11 mouse cellular contexts compared by ENCODE assay signal in the genomic region with DNA sequence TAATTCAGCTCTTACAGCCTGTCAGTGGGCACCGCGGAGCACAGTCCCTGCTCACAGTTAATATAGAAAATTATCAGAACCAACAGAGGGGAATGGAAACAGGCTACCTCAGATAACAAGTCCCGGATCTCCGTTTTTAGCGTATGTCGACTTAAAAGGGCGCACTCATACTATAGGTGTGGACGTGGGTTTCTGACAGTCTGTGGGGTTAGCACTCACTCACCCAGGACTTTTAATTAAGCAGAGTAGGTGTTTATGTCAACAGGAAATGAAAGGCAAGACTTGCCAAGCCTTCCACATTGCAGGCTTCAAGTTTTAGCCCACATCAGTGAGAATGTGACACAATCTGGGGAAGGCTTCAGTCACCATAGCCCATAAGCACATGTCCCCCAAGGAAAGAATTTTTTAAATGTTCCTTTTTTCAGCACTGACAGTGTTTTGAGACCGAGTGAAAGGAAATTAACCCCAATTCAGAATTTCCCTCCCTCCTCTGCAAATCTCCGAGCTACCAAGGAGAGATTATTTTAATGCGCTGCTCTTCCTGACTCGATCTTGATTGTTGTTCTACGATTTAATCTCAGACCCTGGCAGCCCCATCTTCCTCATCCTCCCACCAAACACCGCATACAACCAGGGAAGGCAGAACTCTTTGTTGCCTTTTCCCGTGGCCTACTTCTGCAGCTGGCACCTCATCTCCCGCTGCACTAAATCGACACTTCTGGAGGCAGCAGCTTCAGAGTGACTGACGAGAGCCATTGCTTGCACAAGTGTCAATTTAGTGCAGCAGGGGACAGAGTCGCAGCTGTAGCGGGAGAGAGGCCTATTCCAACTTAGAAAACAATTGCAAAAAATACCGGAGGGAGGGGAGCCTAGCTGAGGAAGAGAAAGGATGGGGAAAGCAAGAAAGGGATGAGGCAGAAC.
DNase-seq lines count a peak whose midpoint lies in the region; ATAC-seq and TF ChIP-seq lines count a peak whose summit lies in the region.
"Had no signal": no experiment of that assay in that cellular context is flagged by ENCODE, and none has a peak within 500 bp of the region (broad histone marks: within the 10 kb centered on the region; RNA-seq: fewer than 3 reads in every experiment).

No protein-coding gene starts in this region.

- H3K4me1 ChIP-seq in heart, embryonic 16.5 days (ENCODE audit: control insufficient read depth, insufficient read depth, low read length): peaks cover 3% of the 10 kb centered on the region; the same call in 1 of the 2 replicates
- H3K4me1 ChIP-seq in forebrain, embryonic 10.5 days: peaks cover 5% of the 10 kb centered on the region; the same call in 1 of the 2 replicates
- H3K4me1 ChIP-seq in hindbrain, postnatal 0 days (ENCODE audit: insufficient read depth, low read length): no peaks in the 10 kb centered on the region
- H3K4me1 ChIP-seq in neural tube, embryonic 14.5 days (ENCODE audit: control insufficient read depth, insufficient read depth, low read length): no peaks in the 10 kb centered on the region

- no peak overlapping the region for H3K27ac ChIP-seq in heart, embryonic 16.5 days (ENCODE audit: low read length)
- 0 out of 2 replicates have a peak overlapping the region, but pooled peaks have one; percentile 20 for H3K27ac ChIP-seq in forebrain, embryonic 10.5 days
- H3K27ac ChIP-seq in hindbrain, postnatal 0 days: no peak overlapping the region
- no peak overlapping the region for H3K27ac ChIP-seq in neural tube, embryonic 14.5 days (ENCODE audit: low read depth, low read length)
- H3K27ac ChIP-seq: liver, embryonic 14.5 days had no signal

- H3K9me3 ChIP-seq in heart, embryonic 16.5 days (replicated peaks; ENCODE audit: control insufficient read depth, low read length): no peaks in the 10 kb centered on the region
- H3K9me3 ChIP-seq in forebrain, embryonic 10.5 days: no peaks in the 10 kb centered on the region
- no peaks in the 10 kb centered on the region for H3K9me3 ChIP-seq in hindbrain, postnatal 0 days (ENCODE audit: low read length)
- no peaks in the 10 kb centered on the region for H3K9me3 ChIP-seq in neural tube, embryonic 14.5 days (ENCODE audit: control insufficient read depth, low read length)

- no peaks in the 10 kb centered on the region for H3K36me3 ChIP-seq in heart, embryonic 16.5 days (ENCODE audit: control insufficient read depth, insufficient read depth)
- H3K36me3 ChIP-seq in forebrain, embryonic 10.5 days (replicated peaks): no peaks in the 10 kb centered on the region
- no peaks in the 10 kb centered on the region for H3K36me3 ChIP-seq in hindbrain, postnatal 0 days (ENCODE audit: insufficient read depth, low read length)
- H3K36me3 ChIP-seq in neural tube, embryonic 14.5 days (ENCODE audit: control insufficient read depth, insufficient read depth, low read length): no peaks in the 10 kb centered on the region

- WGBS in heart, embryonic 16.5 days: 25% methylated on average over 21 of the region's 21 CpGs
- WGBS in forebrain, embryonic 10.5 days: 64% methylated on average over 21 of the region's 21 CpGs
- 46% methylated on average over 21 of the region's 21 CpGs for WGBS in hindbrain, postnatal 0 days
- WGBS in neural tube, embryonic 14.5 days: 47% methylated on average over 21 of the region's 21 CpGs

- TF ChIP-seq CTCF in hindbrain, postnatal 0 days (IDR thresholded peaks at IDR 0.05; ENCODE audit: low read depth): no peak

- no peak for ATAC-seq in heart, embryonic 16.5 days (replicated peaks; ENCODE audit: extremely low read depth, insufficient read depth, low FRiP score)
- ATAC-seq in hindbrain, postnatal 0 days: no peak
- ATAC-seq in neural tube, embryonic 14.5 days (ENCODE audit: low read depth): peak; percentile 49; the same call in 1 of the 2 replicates

- H3K4me2 ChIP-seq in heart, embryonic 16.5 days (ENCODE audit: low read depth, low read length): peak overlapping the region; percentile 58
- peak overlapping the region; percentile 40 for H3K4me2 ChIP-seq in hindbrain, postnatal 0 days (ENCODE audit: low read depth, low read length)
- no peak overlapping the region for H3K4me2 ChIP-seq in neural tube, embryonic 14.5 days (ENCODE audit: low read depth, low read length)

- no peak for DNase-seq in heart, adult 8-10 months (ENCODE audit: low spot score)
- DNase-seq in forebrain, embryonic 10.5 days (ENCODE audit: extremely low spot score, low spot score): no peak
- peak; percentile 37 for DNase-seq in hindbrain, postnatal 0 days (ENCODE audit: low spot score)
- no peak for DNase-seq in kidney, postnatal 36 days
- no peak for DNase-seq in c-Kit-positive CD71-positive TER-119-positive erythroid progenitor cells, embryonic 14.5 days (ENCODE audit: low spot score)
- DNase-seq in urinary bladder, postnatal 14 days (ENCODE audit: low spot score): no peak
- DNase-seq: cerebellum, adult 11 months; kidney, postnatal 14 days had no signal

- peak overlapping the region; percentile 34 for H3K4me3 ChIP-seq in heart, embryonic 16.5 days (ENCODE audit: low read length)
- H3K4me3 ChIP-seq in forebrain, embryonic 10.5 days: no peak overlapping the region
- H3K4me3 ChIP-seq in hindbrain, postnatal 0 days (ENCODE audit: low read length): no peak overlapping the region
- no peak overlapping the region for H3K4me3 ChIP-seq in neural tube, embryonic 14.5 days (ENCODE audit: low read depth, low read length)

- no peak overlapping the region for H3K9ac ChIP-seq in heart, embryonic 16.5 days (ENCODE audit: low read length)
- H3K9ac ChIP-seq in hindbrain, postnatal 0 days (replicated peaks; ENCODE audit: low read length): no peak overlapping the region
- no peak overlapping the region for H3K9ac ChIP-seq in neural tube, embryonic 14.5 days (replicated peaks; ENCODE audit: low read depth, low read length)
- H3K9ac ChIP-seq: liver, embryonic 14.5 days had no signal

- H3K27me3 ChIP-seq in heart, embryonic 16.5 days (ENCODE audit: control insufficient read depth, insufficient read depth, low read length): no peaks in the 10 kb centered on the region
- H3K27me3 ChIP-seq in forebrain, embryonic 10.5 days (ENCODE audit: poor library complexity, severe bottlenecking): no peaks in the 10 kb centered on the region
- H3K27me3 ChIP-seq in hindbrain, postnatal 0 days (ENCODE audit: insufficient read depth, low read length): no peaks in the 10 kb centered on the region
- H3K27me3 ChIP-seq in neural tube, embryonic 14.5 days (ENCODE audit: control insufficient read depth, insufficient read depth, low read length): no peaks in the 10 kb centered on the region
